Mouse (Mus musculus): Measurements from ENCODE around the gene Mettl27.
"Not testable (repeated sequence)": the region's sequence is repeated elsewhere in the genome, so short reads cannot be mapped to it uniquely, and the experiment has no call there.

DNA sequence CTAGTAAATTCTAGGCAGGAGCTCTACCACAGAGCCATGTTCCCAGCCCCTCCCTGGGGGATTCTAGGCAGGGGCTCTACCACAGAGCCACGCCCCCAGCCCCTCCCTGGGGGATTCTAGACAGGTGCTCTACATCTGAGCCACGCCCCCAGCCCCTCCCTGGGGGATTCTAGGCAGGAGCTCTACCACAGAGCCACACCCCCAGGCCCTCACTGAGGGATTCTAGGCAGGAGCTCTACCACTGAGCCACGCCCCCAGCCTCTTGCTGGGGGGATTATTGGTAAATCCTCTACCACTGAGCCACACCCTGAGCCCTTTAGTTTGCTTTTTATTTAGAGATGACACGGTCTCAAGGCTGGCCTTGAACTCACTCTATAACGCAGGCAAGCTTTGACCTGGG, 1.5 kb downstream of the Mettl27 start:
- not testable (repeated sequence) for TF ChIP-seq CTCF (IDR thresholded peaks at IDR 0.05; ENCODE audit: borderline replicate concordance, insufficient read depth, low read length); POLR2A (IDR thresholded peaks at IDR 0.05; ENCODE audit: low read depth, low read length)

Data from embryonic fibroblast, embryonic 13.5 days (primary cell).